Mouse (Mus musculus) megakaryocyte, adult 5-6 weeks (primary cell): Measurements from ENCODE around the gene Anp32a. TPM values are rescaled to one million over a fixed set of nuclear protein-coding genes. Genes with fewer than 3 reads are reported as not detected.
A peak's percentile ranks its signal among the peaks of the same experiment; 100 is the strongest.

Source experiments
- ATAC-seq: 2 replicates; pipeline ENCODE4 v1.8.0; 2016; ENCODE audit warnings: mild to moderate bottlenecking, inconsistent platforms; ENCODE audit not compliant: poor library complexity, severe bottlenecking
- total RNA-seq, 2 experiments: library from RNA; stranded (forward) in 1 of 2; stranded (reverse) in 1 of 2; fragments of 153-499, 151-499 nt in 1 of 2; fragments of 221-1000, 200-1000 nt in 1 of 2; gene quantifications; 2 replicates each; pipeline versions ENCODE4 v1.2.3 to v1.2.4; 2015 to 2017

Gene Anp32a
- total RNA-seq, 2 experiments from 2014 or later: 257 to 587 TPM

GRCm38 (mm10) chr9:62367510-62368071, 26.5 kb downstream of the Anp32a start:
- no peak for ATAC-seq

DNA sequence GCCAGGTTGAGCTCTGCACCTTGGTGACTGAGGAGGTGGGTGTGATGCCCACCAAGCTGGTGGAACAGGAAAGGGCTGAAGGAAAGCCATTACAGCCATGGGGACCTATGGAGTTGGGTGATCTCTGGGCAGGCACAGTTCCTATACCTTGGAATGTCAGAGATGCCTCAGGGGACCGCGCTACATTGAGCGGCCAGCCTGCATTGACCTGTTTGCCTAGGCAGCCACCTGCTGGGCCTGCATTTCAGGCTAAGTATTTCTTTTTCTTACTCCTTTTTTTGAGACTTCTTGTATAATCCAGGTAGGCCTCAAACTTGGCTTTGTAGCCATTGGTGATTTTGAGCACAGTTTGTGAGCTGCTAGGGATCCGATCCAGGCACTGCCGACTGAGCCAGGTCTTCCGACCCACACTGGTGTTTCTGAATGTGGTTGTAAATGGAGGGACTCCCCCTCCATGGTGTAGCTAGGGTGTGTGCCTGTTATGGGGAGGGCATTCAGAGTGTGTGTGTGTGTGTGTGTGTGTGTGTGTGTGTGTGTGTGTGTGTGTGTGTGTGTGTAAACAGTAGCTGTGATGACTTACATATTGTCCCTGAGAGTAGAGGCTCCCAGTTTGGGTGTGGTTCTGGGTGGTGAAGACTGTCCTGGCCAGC, 27.3 kb downstream of the Anp32a start:
- no peak for ATAC-seq

DNA sequence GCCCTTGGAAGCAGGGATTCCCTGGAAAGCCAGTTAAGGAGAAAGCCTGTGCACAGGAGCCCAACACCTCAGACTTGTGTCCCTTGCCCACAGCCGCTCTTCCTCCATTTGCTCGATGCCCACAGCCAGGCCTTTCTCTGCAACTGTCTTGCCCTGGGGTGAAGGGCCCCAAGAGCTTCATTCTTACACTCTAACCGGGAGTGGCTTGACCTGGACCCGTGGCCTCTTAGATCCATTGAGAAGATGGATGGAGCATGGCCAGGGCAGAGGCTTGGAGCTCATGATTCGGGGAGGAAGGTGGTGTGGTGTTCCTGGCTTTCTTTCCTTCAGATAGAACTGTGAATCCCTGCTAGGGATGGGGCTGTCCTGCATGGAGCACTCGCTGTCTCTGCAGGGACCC, 28.1 kb downstream of the Anp32a start:
- ATAC-seq: no peak

GRCm38 (mm10) chr9:62370186-62370585, 29.1 kb downstream of the Anp32a start:
- ATAC-seq: no peak

DNA sequence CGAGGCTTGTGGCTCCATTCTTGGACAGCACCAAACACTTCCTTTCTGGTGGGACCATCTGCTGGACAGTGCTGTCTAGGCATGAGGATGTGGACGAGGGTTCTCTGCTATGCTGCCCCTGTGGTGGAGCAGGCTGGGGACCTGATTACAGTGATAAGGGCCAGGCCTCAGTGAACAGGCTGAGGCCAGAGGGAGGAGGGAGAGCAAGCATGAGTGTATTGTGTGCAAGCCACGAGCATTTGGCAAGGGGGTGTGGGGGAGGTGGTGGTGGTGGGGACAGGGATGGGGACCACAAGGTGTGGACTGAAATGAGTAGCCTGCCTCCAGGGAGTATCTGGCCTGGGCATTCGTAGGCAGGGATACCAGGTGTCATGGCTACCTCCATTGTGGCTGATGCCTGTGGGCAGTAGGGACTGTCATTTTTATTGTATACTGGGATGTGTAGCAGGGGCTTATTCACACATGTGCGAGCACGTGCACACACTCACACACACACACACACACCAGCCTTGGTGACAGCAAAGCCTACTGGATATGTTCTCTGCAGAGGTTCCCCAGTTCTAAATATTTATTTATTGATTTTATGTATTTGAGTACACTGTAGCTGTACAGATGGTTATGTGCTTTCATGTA, 29.7 kb downstream of the Anp32a start:
- ATAC-seq: no peak

DNA sequence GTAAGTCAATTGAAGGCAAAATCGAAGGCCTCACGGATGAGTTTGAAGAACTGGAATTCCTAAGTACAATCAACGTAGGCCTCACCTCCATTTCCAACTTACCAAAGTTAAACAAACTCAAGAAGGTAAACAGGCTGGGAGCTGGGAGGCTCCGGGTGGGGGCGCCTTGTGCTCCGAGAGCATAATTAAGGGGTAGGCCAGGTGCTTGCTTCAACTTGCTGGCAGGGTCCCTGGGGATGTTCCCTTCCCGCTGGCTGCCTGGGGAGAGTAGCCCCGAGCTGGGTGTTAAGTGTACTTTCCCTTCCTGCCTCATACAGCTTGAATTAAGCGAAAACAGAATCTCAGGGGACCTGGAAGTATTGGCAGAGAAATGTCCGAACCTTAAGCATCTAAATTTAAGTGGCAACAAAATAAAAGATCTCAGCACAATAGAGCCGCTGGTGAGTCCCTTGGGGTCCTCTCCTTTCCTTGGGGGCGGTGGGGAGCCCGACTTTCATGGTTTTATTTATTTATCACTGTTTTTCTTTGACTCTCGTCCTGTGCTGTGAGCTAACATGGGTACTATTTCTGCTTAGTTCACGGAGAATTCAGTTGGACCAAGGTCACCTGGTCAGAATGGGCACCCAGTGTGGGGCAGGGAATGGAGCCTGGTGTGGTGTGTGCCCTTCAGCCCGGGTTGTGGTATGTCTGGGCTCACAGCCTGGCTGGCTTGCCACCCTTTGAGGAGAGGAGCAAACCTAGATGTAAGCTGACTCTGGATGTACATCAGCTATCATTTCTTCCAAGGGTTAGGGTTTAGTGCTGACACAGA, 30.9 kb downstream of the Anp32a start:
- no peak for ATAC-seq

DNA sequence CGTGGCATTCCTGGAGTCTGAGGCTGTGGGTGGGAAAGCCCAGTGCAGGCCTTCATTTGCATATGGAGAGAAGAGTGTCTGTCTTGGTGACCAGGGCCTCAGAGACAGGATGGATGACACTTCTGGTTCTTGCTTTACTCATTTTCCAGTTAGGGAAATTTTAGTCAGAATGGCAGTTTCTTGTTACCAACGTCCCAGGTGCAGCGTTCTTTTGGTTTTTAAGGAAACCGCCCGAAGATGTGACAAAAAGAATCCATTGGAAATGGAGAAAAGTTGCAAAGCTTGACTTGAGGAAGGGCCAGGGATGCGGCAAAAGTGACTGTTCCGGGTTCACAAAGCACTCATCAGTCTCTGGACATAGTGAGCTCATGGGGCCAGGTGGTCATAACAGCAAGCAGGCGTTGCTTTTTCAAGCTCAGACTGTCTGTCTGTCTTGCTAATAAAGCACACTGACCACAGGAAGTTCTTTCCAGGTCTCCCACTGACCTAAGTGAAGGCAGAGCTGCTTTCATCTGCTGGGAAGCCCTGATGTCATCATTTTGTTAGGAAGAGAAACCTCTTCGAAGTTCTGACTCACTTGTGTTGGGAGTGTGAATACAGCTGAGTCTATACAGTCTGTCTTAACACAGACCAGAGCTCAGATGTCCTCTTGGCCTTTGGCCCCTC, 31.6 kb downstream of the Anp32a start:
- no peak for ATAC-seq

GRCm38 (mm10) chr9:62373222-62374123, 32.4 kb downstream of the Anp32a start:
- ATAC-seq: peak; percentile 66

DNA sequence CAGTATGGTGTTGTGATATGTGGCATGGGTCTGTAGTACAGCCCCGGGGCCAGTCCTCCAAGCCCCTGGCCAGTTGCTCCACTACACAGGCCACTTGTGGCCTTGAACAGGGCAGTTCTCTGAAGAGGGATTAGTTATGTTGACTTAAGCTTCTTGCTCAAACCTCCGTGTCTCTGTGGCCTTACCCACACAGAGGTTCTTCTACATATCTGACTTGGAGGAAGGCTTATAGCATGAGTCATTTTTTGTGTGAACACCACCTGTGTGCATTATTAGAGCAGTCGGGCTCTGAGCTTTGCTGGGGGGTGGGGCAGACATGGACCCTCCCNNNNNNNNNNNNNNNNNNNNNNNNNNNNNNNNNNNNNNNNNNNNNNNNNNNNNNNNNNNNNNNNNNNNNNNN, 33.2 kb downstream of the Anp32a start:
- ATAC-seq: peak; percentile 6; the same call in 1 of the 2 replicates

- ATAC-seq: no peak
Measured at GRCm38 (mm10) chr9:62377897-62378296, 36.8 kb downstream of the Anp32a start.

DNA sequence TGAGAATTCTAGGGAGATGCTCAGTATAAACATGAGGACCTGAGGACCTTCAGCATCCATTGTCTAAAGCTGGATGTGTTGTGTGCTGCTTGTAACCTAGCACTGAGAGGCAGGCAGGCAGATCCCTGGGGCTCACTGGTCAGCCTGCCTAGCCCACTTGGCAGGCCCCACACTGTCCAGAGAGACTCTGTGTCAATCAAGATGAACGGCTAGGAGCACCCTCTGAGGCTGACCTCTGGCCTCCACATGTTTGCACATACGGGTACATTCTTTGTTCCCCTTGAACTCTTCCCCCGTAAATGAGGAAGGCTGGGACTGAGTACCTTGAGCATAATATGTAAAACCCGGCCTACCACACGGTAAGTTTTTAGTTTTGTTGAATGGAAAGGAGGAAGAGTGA, 39.3 kb downstream of the Anp32a start:
- no peak for ATAC-seq

GRCm38 (mm10) chr9:62381402-62381913, 40.4 kb downstream of the Anp32a start:
- no peak for ATAC-seq

GRCm38 (mm10) chr9:62382519-62383084, 41.5 kb downstream of the Anp32a start:
- no peak for ATAC-seq

DNA sequence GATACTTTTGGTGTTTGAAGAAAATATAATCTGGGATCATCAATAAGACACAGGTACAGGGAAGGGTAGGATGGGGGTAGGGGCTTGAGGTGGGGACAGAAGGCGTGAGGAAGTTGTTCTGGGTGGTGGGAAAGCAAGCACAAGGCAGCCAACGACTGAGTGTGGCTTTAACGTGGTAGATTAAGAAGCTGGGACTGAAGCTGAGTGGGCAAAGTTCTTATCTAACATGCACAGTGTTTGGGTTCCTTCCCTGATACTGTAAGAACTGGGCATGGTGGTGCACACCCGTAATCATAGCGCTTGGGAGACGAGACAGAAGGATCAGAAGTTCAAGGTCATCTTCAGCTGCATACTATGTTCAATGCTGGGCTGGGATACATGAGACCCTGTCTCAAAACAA, 44.0 kb downstream of the Anp32a start:
- no peak for ATAC-seq

DNA sequence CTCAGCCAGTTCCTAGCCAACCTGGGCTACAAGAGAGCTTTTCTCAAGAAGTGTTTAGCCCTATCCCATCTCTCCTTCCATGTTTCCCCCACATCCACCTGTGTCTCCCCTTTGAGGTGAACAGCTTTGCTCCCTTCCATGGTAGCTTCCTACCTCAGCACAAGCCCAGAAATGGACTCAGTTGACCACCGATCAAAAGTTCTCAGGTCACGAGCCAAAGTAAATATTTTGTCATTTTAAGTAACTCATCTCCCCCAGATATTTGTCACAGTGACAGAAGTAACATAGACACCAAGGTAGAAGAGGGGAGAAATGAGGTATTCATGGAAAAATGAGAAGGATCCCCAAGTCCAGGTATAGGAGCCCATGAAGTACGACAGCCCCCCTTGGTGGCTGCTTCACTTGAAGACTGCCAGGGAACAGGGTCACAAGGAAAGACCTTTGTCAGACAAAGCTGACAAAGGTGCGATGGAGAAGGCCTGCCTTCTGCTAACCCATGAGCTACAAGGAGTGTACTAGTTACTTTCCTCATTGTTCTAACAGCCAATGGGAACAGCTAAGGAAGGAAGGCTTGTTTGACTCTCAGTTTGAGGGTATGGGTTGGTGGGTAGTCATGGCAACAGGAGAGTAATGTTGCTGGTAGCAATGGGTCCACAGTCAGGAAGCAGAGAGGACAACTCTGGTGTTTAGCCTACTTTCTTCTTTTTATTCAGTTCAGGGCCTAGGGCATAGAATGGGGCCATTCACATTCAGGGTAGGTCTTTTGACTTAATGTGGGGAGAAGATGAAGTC, 44.8 kb downstream of the Anp32a start:
- no peak for ATAC-seq

DNA sequence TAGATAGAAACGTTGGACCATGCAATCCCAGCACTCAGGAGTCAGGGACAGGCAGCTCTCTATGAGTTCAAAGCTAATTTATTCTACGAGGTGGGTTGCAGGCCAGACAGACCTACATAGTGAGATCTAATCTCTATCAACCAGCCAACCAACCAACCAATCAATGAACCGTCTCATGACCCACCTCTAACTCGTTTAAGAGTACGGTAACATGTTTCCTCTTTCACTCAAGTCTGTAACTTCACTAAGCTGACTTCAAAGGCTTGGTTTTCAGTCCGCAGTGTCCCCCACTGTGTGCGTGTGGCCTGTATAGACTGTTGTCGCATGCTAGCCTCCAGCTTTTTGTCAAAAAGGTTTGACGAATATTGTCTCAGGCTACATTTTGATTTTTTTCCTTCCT, 48.6 kb downstream of the Anp32a start:
- ATAC-seq: no peak

- no peak for ATAC-seq
Measured at GRCm38 (mm10) chr9:62393531-62393930, 52.4 kb downstream of the Anp32a start.

DNA sequence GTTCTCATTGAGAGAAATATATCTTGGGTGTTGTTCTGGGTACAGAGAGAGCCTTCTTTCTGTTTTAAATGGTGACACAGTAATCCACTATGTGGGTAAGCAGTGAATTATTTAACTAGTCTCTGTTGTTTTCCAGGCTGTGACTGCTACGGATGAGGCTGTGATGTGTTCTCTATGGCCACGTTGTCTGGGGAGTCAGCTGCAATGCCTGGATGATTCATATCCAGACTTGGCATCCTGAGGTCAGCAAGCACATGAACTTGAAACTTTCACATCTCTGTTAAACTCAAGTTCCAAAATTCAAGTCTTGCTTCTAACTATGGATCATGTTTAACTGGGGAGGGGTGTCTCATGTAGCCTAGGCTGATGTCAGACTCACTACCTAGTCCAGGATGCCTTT, 53.1 kb downstream of the Anp32a start:
- no peak for ATAC-seq
